Mouse (Mus musculus): ENCODE measurements around the gene Ccr9. TPM values are rescaled to one million over a fixed set of nuclear protein-coding genes. Genes with fewer than 3 reads are reported as not detected.

Gene Ccr9
- total RNA-seq, 2 experiments from 2014 or later = 0.16 to 0.18 TPM

DNA sequence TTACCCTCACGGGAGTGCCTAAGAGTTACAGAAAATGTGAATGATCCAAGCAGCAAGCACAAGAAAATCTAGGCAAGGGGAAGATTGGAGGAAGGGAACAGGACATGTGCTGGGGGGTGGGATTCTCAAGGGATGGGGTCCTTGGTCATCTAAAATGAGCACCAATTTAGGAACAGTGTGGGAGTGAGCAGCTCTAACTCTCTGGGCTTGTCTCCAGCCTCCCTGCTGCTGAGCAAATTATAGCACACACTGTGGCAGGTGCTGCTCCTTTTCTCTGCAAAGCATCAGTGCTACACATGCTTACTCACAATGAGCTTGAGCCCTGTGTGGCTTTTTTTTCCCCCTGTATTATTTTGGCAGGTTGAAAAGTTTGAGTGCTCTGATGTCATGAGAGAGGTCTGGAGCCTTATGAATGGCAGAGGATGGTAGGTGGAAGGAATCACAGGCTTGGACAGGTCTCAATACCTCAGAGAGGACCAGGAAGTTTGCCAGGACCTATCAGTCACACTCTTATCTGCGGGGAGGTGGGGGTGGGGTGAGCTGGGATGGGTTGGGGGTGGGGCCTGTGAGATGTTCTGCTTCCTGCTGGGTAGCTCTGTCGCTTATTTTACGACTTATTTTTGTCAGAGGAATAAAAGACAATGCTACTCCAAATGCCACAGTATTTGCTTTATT is 110.8 kb downstream of the Ccr9 start:
- DNase-seq = no peak
- intact Hi-C loops (cut with DNase I) = no loop called here

DNA sequence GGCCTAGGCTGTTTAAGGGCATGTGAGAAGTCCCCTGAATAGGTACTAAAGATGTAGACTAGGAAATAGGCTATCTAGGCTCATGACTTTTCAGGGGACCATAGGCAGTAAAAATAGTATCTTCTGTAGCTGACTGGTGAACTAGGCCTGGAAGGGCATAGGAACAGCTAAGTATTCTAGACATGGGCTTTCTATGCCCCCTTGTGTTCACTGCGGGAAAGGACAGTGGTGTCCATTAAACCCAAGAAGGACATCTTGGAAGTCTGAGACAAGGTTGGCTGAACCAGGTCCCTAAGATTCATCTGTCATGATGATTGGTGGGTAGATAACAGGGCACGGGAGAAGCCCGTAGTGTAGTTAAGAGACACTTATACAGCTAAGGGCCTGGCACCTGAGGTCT is 117.9 kb downstream of the Ccr9 start:
- intact Hi-C loops (cut with DNase I) = loop anchor here (10.0 kb wide), 1 partner anchor 161 kb away; the partner anchor contains the start of gene Slc6a20b
- peak; percentile 35 for DNase-seq

DNA sequence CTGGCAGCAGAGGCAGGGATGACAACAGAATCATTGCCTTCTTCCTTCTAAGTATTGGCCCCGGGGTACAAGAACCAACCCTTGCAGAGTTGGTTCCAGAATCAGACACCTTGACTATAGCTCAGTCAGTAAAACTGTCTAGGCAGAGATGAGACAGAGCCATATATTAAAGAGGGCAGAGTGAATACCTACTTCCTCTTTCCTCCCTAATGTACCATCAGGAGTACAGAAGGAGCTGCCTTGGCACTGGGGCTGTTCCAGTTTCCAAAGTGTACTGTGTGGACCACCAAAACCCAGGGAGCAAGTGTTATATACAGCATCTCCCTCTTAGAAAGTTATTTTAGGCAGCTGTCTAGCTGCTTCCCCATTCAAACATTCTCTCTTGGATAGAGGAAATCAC is 123.3 kb downstream of the Ccr9 start:
- DNase-seq = no peak
- intact Hi-C loops (cut with DNase I) = no loop called here

DNA sequence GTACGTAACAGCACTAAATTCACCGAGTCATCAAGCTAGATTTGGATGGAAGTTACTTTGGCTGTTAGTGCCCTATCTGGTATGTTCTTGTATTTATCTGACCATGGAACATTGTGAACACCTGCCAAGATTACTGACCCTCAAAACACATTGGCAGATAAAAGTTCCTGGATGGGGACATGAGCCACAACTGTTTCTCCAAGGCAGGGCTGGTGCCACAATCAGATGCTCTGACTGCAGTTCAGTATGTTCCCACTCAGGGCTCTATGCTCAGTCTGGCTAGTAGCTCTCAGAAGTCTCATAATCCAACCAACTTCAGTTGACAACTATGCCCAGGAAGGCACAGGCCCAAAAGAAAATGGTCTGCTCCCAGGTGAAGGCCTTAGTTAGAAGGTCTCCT is 124.2 kb downstream of the Ccr9 start:
- intact Hi-C loops (cut with DNase I) = no loop called here
- DNase-seq = no peak

DNA sequence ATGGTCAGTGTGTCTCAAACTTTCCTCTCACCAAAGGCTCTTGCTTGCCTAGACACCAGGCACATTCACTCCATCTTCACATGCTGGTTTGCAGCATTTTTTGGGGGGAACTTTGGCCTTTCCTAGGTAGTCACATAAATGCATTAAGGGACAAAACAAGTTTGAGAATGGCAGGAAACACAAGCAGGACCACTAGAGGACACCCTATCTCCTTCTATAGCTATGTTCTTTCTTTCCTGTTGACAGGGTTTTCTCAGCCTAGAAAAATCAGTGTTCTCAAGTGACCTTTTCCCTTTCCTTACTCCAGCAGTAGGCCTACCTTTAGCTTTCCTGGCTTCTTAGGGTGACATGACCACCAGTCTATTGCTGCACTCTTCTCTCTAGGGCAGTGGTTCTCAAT is 124.7 kb downstream of the Ccr9 start:
- intact Hi-C loops (cut with DNase I) = no loop called here
- DNase-seq = no peak

DNA sequence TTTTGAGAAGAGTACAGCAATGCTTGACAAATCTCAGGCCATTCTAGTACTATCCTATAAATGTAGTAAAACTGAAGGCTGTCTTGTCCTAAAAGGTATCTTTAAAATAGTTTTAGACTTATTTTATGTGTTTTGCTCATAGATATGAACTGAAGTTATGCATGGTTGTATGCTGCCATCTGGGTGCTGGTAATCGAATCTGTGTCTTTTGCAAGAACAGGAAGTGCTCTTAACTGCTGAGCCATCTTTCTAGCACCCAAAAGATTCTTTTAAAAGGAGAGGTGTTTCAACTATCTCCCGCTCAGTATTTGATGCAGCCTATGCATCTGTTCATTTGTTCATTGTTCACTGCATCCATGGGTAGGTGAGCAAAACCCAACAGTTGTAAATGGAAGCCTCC is 127.0 kb downstream of the Ccr9 start:
- no peak for DNase-seq
- intact Hi-C loops (cut with DNase I) = no loop called here

DNA sequence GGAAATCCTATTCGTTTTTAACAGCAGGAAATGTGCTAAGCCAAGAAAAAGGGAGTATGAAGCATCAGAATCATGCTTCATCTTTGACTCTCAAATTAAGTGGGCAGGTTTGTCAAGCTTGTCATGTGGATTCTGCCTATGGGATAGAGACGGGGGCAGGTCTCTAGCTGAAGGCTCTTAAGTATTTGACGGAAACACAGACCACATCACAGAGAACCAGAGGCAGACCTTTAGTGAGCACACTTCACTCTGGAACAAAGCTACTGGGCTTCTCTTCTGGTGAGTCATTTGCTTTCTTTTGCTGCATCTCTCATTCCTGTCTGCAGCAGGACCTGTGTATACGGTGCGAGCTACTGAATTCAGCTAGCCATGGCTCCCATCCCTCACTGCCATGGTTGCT is 128.0 kb downstream of the Ccr9 start, which contains the start of gene Cxcr6:
Gene Cxcr6, plus strand, starts transcription at position 209 of the 400 bp plus-strand sequence.
- DNase-seq = no peak
- intact Hi-C loops (cut with DNase I) = no loop called here

DNA sequence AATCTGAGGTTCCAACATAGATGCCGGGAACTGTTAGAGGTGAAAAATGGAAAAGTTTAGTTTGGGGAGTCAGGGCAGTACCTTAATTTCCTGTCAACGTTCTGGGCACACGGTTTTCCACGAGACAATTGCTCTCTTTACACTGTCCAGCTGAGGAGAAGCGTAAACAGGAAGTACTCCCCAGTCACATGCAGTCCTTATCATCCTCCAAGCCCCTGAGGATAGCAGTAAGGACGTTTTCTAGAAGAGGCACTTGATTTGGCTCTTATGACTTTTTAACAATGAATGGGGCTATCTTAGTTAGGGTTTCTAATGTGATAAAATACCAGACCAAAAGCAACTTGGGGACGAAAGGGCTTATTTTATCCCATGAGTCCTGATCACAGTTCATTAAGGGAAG is 130.3 kb downstream of the Ccr9 start:
- DNase-seq = no peak
- intact Hi-C loops (cut with DNase I) = no loop called here

DNA sequence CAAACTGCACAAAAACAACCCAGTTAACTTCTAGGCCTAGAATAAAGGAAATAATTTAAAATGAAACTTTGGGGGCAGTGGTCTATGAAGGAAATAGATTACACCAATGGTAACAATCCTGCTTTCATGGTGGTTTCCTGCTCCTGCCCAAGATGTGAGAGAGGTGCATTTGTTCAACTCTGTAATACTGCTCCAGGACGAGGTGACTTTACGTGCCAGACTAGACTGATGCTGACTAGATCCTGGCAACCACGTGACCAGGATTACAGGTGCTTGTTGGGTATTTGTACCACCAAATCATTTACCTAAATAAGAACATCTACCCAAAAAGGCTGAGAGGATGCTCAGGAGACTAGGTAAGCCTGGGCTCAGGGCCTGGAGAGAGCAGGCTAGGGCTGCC is 133.6 kb downstream of the Ccr9 start:
- intact Hi-C loops (cut with DNase I) = no loop called here
- DNase-seq = no peak

DNA sequence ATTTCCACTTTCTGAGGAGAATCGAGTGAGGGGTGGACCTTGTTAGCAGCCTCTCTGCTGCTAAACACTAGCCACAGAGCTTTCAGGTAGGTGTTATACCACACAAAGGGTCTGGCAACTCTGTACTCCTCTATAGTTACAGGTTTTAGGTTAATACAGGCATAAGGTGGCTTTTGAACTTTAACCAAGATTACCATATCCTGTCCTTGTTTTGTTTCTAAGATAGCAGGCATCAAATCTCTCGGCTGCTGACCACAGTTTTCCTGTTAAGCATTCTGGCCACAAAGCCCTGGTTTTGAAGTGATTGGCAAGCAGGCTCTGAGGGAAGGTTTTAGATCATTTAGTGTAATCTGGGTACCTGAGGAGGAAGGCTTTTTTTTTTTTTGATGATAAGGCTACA is 136.1 kb downstream of the Ccr9 start:
- DNase-seq = no peak
- intact Hi-C loops (cut with DNase I) = no loop called here

DNA sequence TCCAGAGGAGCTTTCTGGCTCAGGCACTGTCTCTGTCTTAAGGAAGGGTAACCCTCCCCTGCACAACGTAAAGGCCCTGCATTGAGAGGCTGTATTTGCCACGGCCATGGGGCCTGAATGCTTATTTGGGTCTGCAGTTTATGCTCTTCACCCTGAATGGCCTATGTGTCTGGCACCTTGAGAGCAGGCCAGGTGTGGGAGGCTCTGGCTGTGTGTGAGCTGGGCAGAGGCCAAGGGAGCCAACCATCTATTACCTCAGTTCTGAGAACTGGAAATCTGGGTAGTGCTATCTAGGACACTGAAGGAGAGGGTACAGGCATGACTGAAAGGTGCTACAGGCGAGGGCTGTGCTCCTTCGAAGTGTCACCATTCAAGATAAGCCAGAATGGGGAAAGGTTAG is 136.6 kb downstream of the Ccr9 start:
- intact Hi-C loops (cut with DNase I) = no loop called here
- DNase-seq = no peak

DNA sequence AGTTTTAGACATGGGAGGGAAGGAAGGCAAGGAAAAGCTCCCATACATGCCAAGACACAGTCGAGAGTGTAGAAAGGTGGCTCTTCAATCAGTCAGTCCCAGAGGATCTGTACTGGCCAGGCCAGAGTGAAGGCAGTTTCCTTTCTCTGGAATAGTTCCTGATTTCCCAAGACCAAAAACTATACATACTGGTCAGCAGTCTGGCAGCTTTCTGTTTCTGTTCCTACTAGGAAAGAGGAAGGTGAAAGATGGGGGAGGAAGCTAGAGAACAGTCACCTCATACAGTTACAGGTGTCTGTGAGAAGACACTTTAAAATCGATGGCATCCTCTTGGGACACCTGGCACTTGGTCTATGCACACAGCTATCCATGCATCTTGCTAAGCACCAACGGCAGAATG is 137.2 kb downstream of the Ccr9 start:
- intact Hi-C loops (cut with DNase I) = no loop called here
- no peak for DNase-seq

DNA sequence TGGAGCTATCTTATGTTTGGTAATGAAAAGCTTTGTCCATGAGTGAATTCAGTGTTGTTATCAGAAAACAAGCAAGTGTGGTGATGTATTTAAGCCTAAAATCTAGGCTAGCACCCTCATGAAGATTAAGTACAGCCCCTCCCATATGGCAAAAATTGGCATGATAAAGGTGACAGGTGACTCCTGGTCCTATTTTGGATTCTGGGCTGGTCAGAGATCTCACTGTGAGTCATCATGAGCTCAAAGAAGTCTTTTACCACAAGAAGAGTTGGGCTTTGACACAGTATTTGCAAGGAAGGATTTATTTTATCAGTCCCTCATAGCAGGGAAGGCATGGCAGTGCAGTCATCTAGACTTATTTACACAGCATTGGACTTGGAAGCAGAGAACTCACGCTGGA is 137.8 kb downstream of the Ccr9 start:
- DNase-seq = no peak
- intact Hi-C loops (cut with DNase I) = no loop called here

DNA sequence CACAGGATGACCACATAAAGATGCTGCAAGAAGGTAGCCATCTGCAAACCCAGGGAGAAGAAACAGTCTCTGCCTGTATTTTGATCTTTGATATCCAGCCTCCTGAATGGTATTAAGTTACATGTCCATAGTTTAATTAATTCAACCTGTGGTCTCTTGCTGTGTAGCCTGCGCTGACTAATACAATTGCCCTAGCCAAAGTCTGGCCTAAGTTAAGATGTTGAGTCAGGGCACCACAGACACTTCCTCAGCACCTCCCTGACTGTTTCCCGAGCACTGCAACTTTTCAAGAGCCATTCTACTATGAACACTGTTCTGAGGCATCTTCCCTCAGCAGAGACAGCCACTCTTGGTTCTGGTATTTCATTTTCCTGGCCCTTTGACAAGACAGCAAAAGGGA is 140.4 kb downstream of the Ccr9 start:
- no peak for DNase-seq
- intact Hi-C loops (cut with DNase I) = no loop called here

DNA sequence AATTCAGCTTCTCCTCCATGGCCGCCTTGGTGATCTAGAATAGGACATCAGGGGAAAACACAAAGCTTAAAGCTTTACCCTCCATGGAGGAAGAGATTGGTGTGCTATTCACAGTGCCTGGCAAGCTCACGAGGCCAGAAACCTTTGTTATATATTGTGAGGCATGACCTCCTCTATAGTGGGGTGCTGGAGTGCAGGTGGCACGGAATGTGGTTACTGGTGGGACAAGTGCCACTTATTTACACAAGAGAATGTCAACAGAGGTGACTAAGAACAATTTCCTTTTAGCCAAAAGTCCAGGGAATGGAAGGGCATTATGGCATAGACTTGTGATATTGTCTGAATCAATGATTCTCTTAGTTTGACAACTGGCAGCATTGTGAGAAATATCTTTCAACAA is 148.4 kb downstream of the Ccr9 start:
- DNase-seq = no peak
- intact Hi-C loops (cut with DNase I) = no loop called here

DNA sequence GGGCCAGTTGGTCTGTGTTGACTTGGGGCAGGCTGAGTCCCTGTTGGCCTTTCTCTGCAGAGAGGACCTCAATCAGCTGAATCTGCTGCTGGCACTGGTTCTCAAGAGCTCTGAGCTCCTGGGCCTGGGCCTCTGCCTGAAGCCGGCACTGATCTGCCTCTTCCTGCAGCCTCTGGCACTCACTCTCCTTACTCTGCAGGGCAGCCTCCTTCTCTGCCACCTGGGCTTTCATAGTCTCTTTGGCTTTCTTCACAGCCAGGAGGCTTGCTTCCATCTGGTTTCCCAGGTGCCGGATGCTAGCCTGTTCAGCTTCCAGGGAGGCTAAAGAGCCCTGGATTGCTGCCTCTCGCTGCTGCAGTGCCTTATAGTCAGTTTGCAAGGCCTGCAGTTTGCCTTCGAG is 150.7 kb downstream of the Ccr9 start:
- intact Hi-C loops (cut with DNase I) = no loop called here
- DNase-seq = no peak

Other genes with a start within 250 kb of the Ccr9 start
- 10 to 100 TPM in 1 of 2 experiments, 1 to 10 TPM in 1; 9.5 to 10.2 TPM for gene Limd1, start 199.7 kb upstream of the Ccr9 start, total RNA-seq (2021)
- gene Sacm1l, start 148.7 kb upstream of the Ccr9 start, total RNA-seq (2021) = 10 to 100 TPM; 43.3 to 46.6 TPM
- gene Slc6a20b, start 45.9 kb upstream of the Ccr9 start, total RNA-seq (2021) = under 1 TPM; 0.40 to 0.48 TPM
- 10 to 100 TPM; 15.3 to 15.7 TPM for gene Slc6a20a, start 446 bp downstream of the Ccr9 start, total RNA-seq (2021)
- 10 to 100 TPM; 58.2 to 61.9 TPM for gene Lztfl1, start 39.3 kb downstream of the Ccr9 start, total RNA-seq (2021)
- not detected for gene Cxcr6, start 128.0 kb downstream of the Ccr9 start, total RNA-seq (2021)
- gene Fyco1, start 173.5 kb downstream of the Ccr9 start, total RNA-seq (2021) = 10 to 100 TPM; 16.6 to 17.5 TPM
- gene Xcr1, start 183.6 kb downstream of the Ccr9 start, total RNA-seq (2021) = not detected